Mouse (Mus musculus) CH12.LX (cell line): ENCODE results near the gene Znhit2. TPM values are rescaled to one million over a fixed set of nuclear protein-coding genes. Genes with fewer than 3 reads are reported as not detected.
A peak's percentile ranks its signal among the peaks of the same experiment; 100 is the strongest.

Source experiments
- DNase-seq: peaks from one replicate; pipeline ENCODE4 v3.0.0-alpha.2; 2013; ENCODE audit errors: extremely low read depth
- H3K27ac ChIP-seq: 2 replicates; pipeline ENCODE4 v1.5.1; 2012; ENCODE audit warnings: low read depth, mild to moderate bottlenecking, control low read depth, moderate library complexity; ENCODE audit not compliant: insufficient read depth
- H3K27me3 ChIP-seq: replicated peaks from 2 replicates; pipeline ENCODE3; 2012; ENCODE audit warnings: inconsistent platforms
- H3K36me3 ChIP-seq, 2 experiments: replicated peaks in 1 of 2; 2 replicates each; pipeline versions ENCODE3 to v1.6.1; 2012; ENCODE audit warnings: inconsistent platforms in 1 of 2, low read length in 1 of 2, mild to moderate bottlenecking in 1 of 2, mixed read lengths in 1 of 2, moderate library complexity in 1 of 2; ENCODE audit not compliant: control insufficient read depth in 1 of 2, insufficient read depth in 1 of 2
- H3K4me1 ChIP-seq, 2 experiments: 2 replicates each; pipeline ENCODE4 v1.6.1; 2012; ENCODE audit warnings: inconsistent platforms in 1 of 2, moderate library complexity in 1 of 2; ENCODE audit not compliant: insufficient read depth in 2 of 2, control insufficient read depth in 1 of 2
- H3K4me2 ChIP-seq: 2 replicates; pipeline ENCODE4 v1.6.1; 2012; ENCODE audit warnings: low read depth, mild to moderate bottlenecking, control low read depth; ENCODE audit not compliant: poor library complexity, insufficient read depth, severe bottlenecking
- H3K4me3 ChIP-seq, 3 experiments: fragments of 150-350 bp in 1 of 3; sonication (generic) in 1 of 3; replicated peaks in 1 of 3; 2 replicates each; pipeline versions ENCODE3 to v1.5.1; 2011 to 2012; ENCODE audit warnings: low read depth in 2 of 3, low read length in 2 of 3, mild to moderate bottlenecking in 2 of 3, moderate library complexity in 2 of 3, control low read depth in 1 of 3, improper control_type of control experiment in 1 of 3, inconsistent platforms in 1 of 3, mixed read lengths in 1 of 3; ENCODE audit not compliant: poor library complexity in 1 of 3
- H3K79me2 ChIP-seq: replicated peaks from 2 replicates; pipeline ENCODE4 v1.6.1; 2012; ENCODE audit warnings: mild to moderate bottlenecking, moderate library complexity; ENCODE audit not compliant: control insufficient read depth, poor library complexity, insufficient read depth, severe bottlenecking; ENCODE audit errors: extremely low read depth
- H3K9ac ChIP-seq: 2 replicates; pipeline ENCODE4 v1.6.1; 2012; ENCODE audit warnings: low read depth, mild to moderate bottlenecking, control low read depth, moderate library complexity; ENCODE audit not compliant: insufficient read depth
- H3K9me3 ChIP-seq: replicated peaks from 2 replicates; pipeline ENCODE3; 2012; ENCODE audit warnings: low read length, inconsistent platforms, mixed read lengths
- CHD1 ChIP-seq: IDR thresholded peaks from 2 replicates; pipeline ENCODE4 v1.6.1; 2012; ENCODE audit warnings: low read depth, low read length, improper control_type of control experiment, inconsistent platforms
- CHD2 ChIP-seq: IDR thresholded peaks from 2 replicates; pipeline ENCODE4 v1.6.1; 2011; ENCODE audit warnings: low read length, improper control_type of control experiment
- CTCF ChIP-seq, 2 experiments: IDR thresholded peaks in 1 of 2; conservative IDR thresholded peaks in 1 of 2; 2 replicates each; pipeline ENCODE4 v1.5.1; 2011 to 2012; ENCODE audit warnings: low read depth in 2 of 2, low read length in 2 of 2, improper control_type of control experiment in 1 of 2, inconsistent platforms in 1 of 2, mild to moderate bottlenecking in 1 of 2, moderate library complexity in 1 of 2
- E2F4 ChIP-seq: IDR thresholded peaks from 2 replicates; pipeline ENCODE4 v1.6.1; 2011; ENCODE audit warnings: low read depth, low read length, improper control_type of control experiment; ENCODE audit not compliant: insufficient replicate concordance
- ELF1 ChIP-seq: IDR thresholded peaks from 2 replicates; pipeline ENCODE4 v1.6.1; 2014; ENCODE audit warnings: low read depth, mild to moderate bottlenecking, inconsistent platforms, low read length, improper control_type of control experiment
- ETS1 ChIP-seq: conservative IDR thresholded peaks from 2 replicates; pipeline ENCODE4 v1.6.1; 2012; ENCODE audit warnings: low read depth, mild to moderate bottlenecking, inconsistent platforms, low read length, improper control_type of control experiment, moderate library complexity
- GABPA ChIP-seq: IDR thresholded peaks from 2 replicates; pipeline ENCODE4 v1.6.1; 2012; ENCODE audit warnings: low read depth, low read length, improper control_type of control experiment, inconsistent platforms; ENCODE audit not compliant: insufficient replicate concordance
- HCFC1 ChIP-seq: IDR thresholded peaks from 2 replicates; pipeline ENCODE4 v1.6.1; 2012; ENCODE audit warnings: low read depth, mild to moderate bottlenecking, inconsistent platforms, low read length, improper control_type of control experiment
- IRF4 ChIP-seq: IDR thresholded peaks from 2 replicates; pipeline ENCODE4 v1.6.1; 2014; ENCODE audit warnings: low read depth, mild to moderate bottlenecking, inconsistent platforms, low read length, improper control_type of control experiment
- JUN ChIP-seq: IDR thresholded peaks from 2 replicates; pipeline ENCODE4 v1.6.1; 2011; ENCODE audit warnings: low read depth, mild to moderate bottlenecking, low read length, improper control_type of control experiment, moderate library complexity; ENCODE audit not compliant: insufficient read depth
- KAT2A ChIP-seq: IDR thresholded peaks from 2 replicates; pipeline ENCODE4 v1.6.1; 2012; ENCODE audit warnings: low read length, improper control_type of control experiment, inconsistent platforms; ENCODE audit not compliant: insufficient replicate concordance
- MAFK ChIP-seq: IDR thresholded peaks from 2 replicates; pipeline ENCODE4 v1.6.1; 2011; ENCODE audit warnings: low read length, improper control_type of control experiment; ENCODE audit not compliant: insufficient replicate concordance
- MAX ChIP-seq: IDR thresholded peaks from 2 replicates; pipeline ENCODE4 v1.6.1; 2011; ENCODE audit warnings: low read length, improper control_type of control experiment
- MAZ ChIP-seq: IDR thresholded peaks from 2 replicates; pipeline ENCODE4 v1.6.1; 2012; ENCODE audit warnings: low read depth, mild to moderate bottlenecking, inconsistent platforms, low read length, improper control_type of control experiment, moderate library complexity
- MXI1 ChIP-seq: IDR thresholded peaks from 2 replicates; pipeline ENCODE4 v1.6.1; 2011; ENCODE audit warnings: mild to moderate bottlenecking, low read depth, low read length, improper control_type of control experiment
- MYC ChIP-seq: IDR thresholded peaks from 2 replicates; pipeline ENCODE4 v1.6.1; 2011; ENCODE audit warnings: low read depth, mild to moderate bottlenecking, improper control_type of control experiment, low read length
- NRF1 ChIP-seq: IDR thresholded peaks from 2 replicates; pipeline ENCODE4 v1.6.1; 2014; ENCODE audit warnings: low read depth, mild to moderate bottlenecking, inconsistent platforms, low read length, improper control_type of control experiment, moderate library complexity
- PAX5 ChIP-seq: IDR thresholded peaks from 2 replicates; pipeline ENCODE4 v1.6.1; 2012; ENCODE audit warnings: low read length, inconsistent platforms, mixed read lengths
- POLR2A ChIP-seq: IDR thresholded peaks from 2 replicates; pipeline ENCODE4 v1.6.1; 2011; ENCODE audit warnings: low read depth, mild to moderate bottlenecking, improper control_type of control experiment, low read length
- POLR2AphosphoS2 ChIP-seq: IDR thresholded peaks from 2 replicates; pipeline ENCODE4 v1.6.1; 2011; ENCODE audit warnings: low read depth, low read length, improper control_type of control experiment
- RAD21 ChIP-seq: IDR thresholded peaks from 2 replicates; pipeline ENCODE4 v1.6.1; 2011; ENCODE audit warnings: low read depth, mild to moderate bottlenecking, low read length, improper control_type of control experiment, moderate library complexity
- RCOR1 ChIP-seq: conservative IDR thresholded peaks from 2 replicates; pipeline ENCODE4 v1.6.1; 2012; ENCODE audit warnings: low read depth, mild to moderate bottlenecking, inconsistent platforms, low read length, improper control_type of control experiment
- SMC3 ChIP-seq: IDR thresholded peaks from 2 replicates; pipeline ENCODE4 v1.6.1; 2011; ENCODE audit warnings: low read depth, low read length, improper control_type of control experiment
- TBP ChIP-seq: conservative IDR thresholded peaks from 2 replicates; pipeline ENCODE4 v1.6.1; 2011; ENCODE audit warnings: low read depth, low read length, improper control_type of control experiment
- TCF12 ChIP-seq: IDR thresholded peaks from 2 replicates; pipeline ENCODE4 v1.6.1; 2014; ENCODE audit warnings: low read depth, mild to moderate bottlenecking, inconsistent platforms, low read length, improper control_type of control experiment
- UBTF ChIP-seq: IDR thresholded peaks from 2 replicates; pipeline ENCODE4 v1.6.1; 2012; ENCODE audit warnings: low read depth, mild to moderate bottlenecking, inconsistent platforms, low read length, improper control_type of control experiment, moderate library complexity
- ZKSCAN1 ChIP-seq: IDR thresholded peaks from 2 replicates; pipeline ENCODE4 v1.6.1; 2012; ENCODE audit warnings: low read depth, inconsistent platforms, low read length, improper control_type of control experiment, borderline replicate concordance
- ZMIZ1 ChIP-seq: IDR thresholded peaks from 2 replicates; pipeline ENCODE4 v1.6.1; 2012; ENCODE audit warnings: low read depth, mild to moderate bottlenecking, inconsistent platforms, low read length, improper control_type of control experiment
- ZNF384 ChIP-seq: IDR thresholded peaks from 2 replicates; pipeline ENCODE4 v1.6.1; 2012; ENCODE audit warnings: low read depth, low read length, improper control_type of control experiment, inconsistent platforms
- dilution Hi-C: fragments of 300-500 bp; cut with MboI; formaldehyde crosslinking; loops from 2 replicates; pipeline ENCODE4 v1.14.3; 2020; ENCODE audit warnings: low sequenced_read_pairs; ENCODE audit not compliant: extremely low pct_unique_long_range_greater_than_20kb, extremely low pct_ligation_motif_present
- in situ Hi-C: fragments of 300-500 bp; cut with MboI; formaldehyde crosslinking; loops from 3 replicates; pipeline ENCODE4 v1.14.3; 2019; ENCODE audit warnings: low sequenced_read_pairs, low pct_ligation_motif_present, low pct_unique_long_range_greater_than_20kb, mixed read lengths
- polyA plus RNA-seq: library from polyadenylated mRNA; unstranded; fragments of >175 nt; gene quantifications from 2 replicates; pipeline ENCODE4 v1.2.1, GENCODE M21; 2012; ENCODE audit warnings: low read depth; ENCODE audit not compliant: insufficient read length
- total RNA-seq, 2 experiments: library from RNA; depleted of rRNA; stranded (reverse); fragments of 300-350 nt in 1 of 2; fragments of >200 nt in 1 of 2; gene quantifications; 2 replicates each; pipeline ENCODE4 v1.2.3; 2012 to 2014

Znhit2 gene
- total and polyA plus RNA-seq, 3 experiments, result 20.1 to 29.2 (median 22.6) TPM

- dilution Hi-C loops, result no loop called here
- Histone ChIP-seq H3K27me3 (no peaks in the 10 kb centered on the region), H3K36me3 (peaks cover 54 to 61% of the 10 kb centered on the region in 2 experiments), H3K4me3 (peak overlapping the region; percentile 70 to 99 (median 97)), H3K4me2 (peak overlapping the region; percentile 80), H3K9me3 (no peaks in the 10 kb centered on the region), H3K9ac (peak overlapping the region; percentile 58), H3K4me1 (peaks cover 13 to 59% of the 10 kb centered on the region in 2 experiments; a peak in 3 of 4 replicates), H3K27ac (no peak overlapping the region), H3K79me2 (peaks cover 63% of the 10 kb centered on the region)
- TF ChIP-seq MXI1 (no peak), CHD2 (no peak), NRF1 (no peak), ETS1 (no peak), ZMIZ1 (no peak), UBTF (no peak), E2F4 (no peak), MAX (no peak), CHD1 (no peak), MAFK (no peak), MAZ (no peak), POLR2AphosphoS2 (no peak; the same call in 1 of the 2 replicates)
- in situ Hi-C loops, result no loop called here
- no peak for DNase-seq
These were observed 4.3 kb upstream of the Znhit2 start for GRCm38 (mm10) chr19:6056696-6057095.

GRCm38 (mm10) chr19:6057313-6058096, 3.5 kb upstream of the Znhit2 start, which contains the start of the genes Mrpl49 and Fau:
TSS of gene Mrpl49 (minus strand) at chr19:6057785.
TSS of gene Fau (plus strand) at chr19:6057844.
- H3K27me3 ChIP-seq, result no peaks in the 10 kb centered on the region
- H3K27ac ChIP-seq, result peak within 1 kb of the TSS; percentile 26
- in situ Hi-C loops (no loop called here), dilution Hi-C loops (no loop called here)
- H3K4me3 ChIP-seq, result peak within 1 kb of the TSS; percentile 73 to 99 (median 97)
- peak; percentile 95 for DNase-seq
- H3K4me1 ChIP-seq, result peaks cover 12 to 55% of the 10 kb centered on the region in 2 experiments; a peak in 3 of 4 replicates
- peak within 1 kb of the TSS; percentile 80 for H3K4me2 ChIP-seq
- peaks cover 56% of the 10 kb centered on the region for H3K79me2 ChIP-seq
- H3K36me3 ChIP-seq, result peaks cover 46 to 53% of the 10 kb centered on the region in 2 experiments
- no peaks in the 10 kb centered on the region for H3K9me3 ChIP-seq
- H3K9ac ChIP-seq, result peak within 1 kb of the TSS; percentile 73
- TF ChIP-seq JUN, result no peak
- TF ChIP-seq MYC, result peak; percentile 17; the same call in 1 of the 2 replicates
- no peak for TF ChIP-seq UBTF
- peak; percentile 68; the same call in 1 of the 2 replicates for TF ChIP-seq E2F4
- TF ChIP-seq TBP, result peak; percentile 86
- no peak for TF ChIP-seq RAD21
- peak; percentile 66; the same call in 1 of the 2 replicates for TF ChIP-seq MAX
- TF ChIP-seq PAX5, result no peak
- TF ChIP-seq ZNF384, result no peak
- peak; percentile 90 for TF ChIP-seq ELF1
- TF ChIP-seq SMC3, result no peak
- peak; percentile 93 for TF ChIP-seq HCFC1
- TF ChIP-seq MAZ, result 0 out of 2 replicates have a peak, but pooled peaks have one; percentile 50
- no peak for TF ChIP-seq ZKSCAN1
- TF ChIP-seq KAT2A, result peak; percentile 84; the same call in 1 of the 2 replicates
- peak; percentile 96 for TF ChIP-seq TCF12
- peak; percentile 98 for TF ChIP-seq POLR2A
- peak; percentile 42; the same call in 1 of the 2 replicates for TF ChIP-seq IRF4
- no peak for TF ChIP-seq CTCF (conservative IDR thresholded peaks at IDR 0.05 in 1 of 2, IDR thresholded peaks at IDR 0.05 in 1 of 2; ENCODE audit: low read depth in 2 of 2, low read length in 2 of 2)
- TF ChIP-seq POLR2AphosphoS2, result peak; percentile 85
- peak; percentile 17; the same call in 1 of the 2 replicates for TF ChIP-seq GABPA
- TF ChIP-seq RCOR1, result no peak
- TF ChIP-seq ETS1, result no peak
